Mouse (Mus musculus) T-helper 17 cell (primary cell): Measurements from ENCODE around the gene Arih1.

Experiments used
- in situ Hi-C, 2 experiments: fragments of 300-600 bp; cut with MboI, MseI; formaldehyde crosslinking; loops; 1 replicate in 1 of 2; 2 replicates in 1 of 2; pipeline ENCODE4 v1.15.1; 2025; ENCODE audit warnings: high pct_unique_total_duplicates in 2 of 2

Gene Arih1

DNA sequence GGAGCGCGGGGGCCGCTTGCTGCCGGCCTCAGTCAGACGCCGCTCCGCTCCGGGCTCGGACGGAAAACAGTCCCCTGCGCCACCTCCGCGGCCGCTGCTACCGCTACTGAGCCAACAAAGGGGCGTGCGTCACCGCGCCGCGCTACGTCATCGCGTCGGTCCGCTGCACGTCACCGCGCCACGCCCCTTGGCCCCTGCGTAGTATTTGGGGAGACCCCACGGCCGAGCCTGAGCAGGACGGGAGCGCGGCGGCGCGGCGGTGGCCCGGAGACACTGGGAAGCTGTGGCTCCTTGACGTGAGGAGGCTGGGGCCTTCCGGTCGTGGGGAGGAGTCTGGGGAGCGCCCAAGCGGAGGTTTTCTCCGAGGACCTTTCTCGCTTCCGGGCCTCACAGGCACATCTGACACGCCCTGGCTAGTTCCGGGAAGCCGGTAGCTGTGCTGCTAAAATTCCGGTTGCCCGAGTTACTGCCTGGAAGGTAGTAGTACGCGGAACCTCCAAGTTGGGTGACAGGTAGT lies at the start of gene Arih1:
Gene Arih1 (minus strand): TSS at position 70 of the 517 bp plus-strand sequence.
- in situ Hi-C loops, result loop anchor here in 1 of 2 experiments (25.0 kb wide), 1 partner anchor 1224 kb away; the partner anchor contains the start of gene Stoml1

DNA sequence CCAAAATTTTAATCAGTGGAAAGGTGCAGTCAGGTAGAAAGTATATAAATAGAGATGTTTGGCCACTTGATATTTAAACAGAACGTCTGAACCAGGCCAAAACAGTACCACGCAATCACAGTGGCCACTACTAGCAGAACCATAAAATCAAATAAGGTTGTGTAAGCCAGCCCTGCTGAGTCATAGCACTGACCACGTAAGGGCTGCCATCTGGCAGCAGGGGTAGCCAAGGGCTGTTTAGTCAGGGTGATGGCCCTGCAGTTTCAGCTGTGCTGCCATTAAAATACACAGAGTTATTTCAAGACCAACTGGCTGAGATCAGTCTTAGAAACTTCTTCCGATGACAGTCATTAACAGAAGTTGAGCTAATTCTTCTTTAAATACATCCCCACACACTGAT lies 47.5 kb upstream of the Arih1 start:
- in situ Hi-C loops, result loop anchor here in 1 of 2 experiments (10.0 kb wide), 1 partner anchor 459 kb away; no protein-coding TSS in a partner anchor

DNA sequence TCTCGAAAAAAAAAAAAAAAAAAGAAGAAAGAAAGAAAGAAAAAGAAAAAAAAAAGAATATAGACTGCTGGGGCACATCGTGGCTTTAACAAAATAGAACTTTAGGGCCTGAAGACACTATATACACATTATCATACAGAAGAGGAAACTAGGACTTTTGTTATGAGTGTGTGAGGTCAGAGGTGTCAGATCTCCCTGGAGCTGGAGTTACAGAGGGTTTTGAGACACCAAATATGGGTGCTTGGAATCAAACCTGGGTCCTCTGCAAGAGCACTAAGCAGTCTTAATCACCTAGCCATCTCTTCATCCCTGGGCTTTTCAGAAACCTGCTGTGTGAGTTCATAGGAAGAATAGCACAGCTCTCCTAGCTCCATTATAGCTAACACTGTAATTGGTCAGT lies 47.0 kb upstream of the Arih1 start:
- in situ Hi-C loops, result loop anchor here in 1 of 2 experiments (10.0 kb wide), 1 partner anchor 459 kb away; no protein-coding TSS in a partner anchor

DNA sequence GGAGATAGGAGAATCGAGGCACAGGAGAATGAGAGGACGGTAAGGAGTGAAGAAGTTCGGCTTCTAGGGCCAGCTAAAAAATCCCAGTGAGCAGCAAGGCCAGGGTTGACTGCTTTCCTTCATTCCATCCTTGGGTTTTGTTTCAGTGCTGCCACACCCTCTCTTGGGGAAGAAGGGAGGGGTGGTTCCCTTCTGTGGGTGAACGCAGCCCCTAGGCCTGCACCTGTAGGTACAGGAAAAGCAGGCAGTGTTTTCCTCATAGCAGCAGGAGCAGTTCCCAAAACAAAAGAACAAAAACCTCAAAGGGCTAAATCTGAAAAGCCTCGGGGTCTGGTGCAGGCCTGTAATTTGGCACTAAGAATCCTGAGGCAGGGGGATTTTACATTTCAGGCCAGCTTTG lies 45.2 kb upstream of the Arih1 start:
- in situ Hi-C loops, result loop anchor here in 1 of 2 experiments (10.0 kb wide), 1 partner anchor 457 kb away; no protein-coding TSS in a partner anchor

DNA sequence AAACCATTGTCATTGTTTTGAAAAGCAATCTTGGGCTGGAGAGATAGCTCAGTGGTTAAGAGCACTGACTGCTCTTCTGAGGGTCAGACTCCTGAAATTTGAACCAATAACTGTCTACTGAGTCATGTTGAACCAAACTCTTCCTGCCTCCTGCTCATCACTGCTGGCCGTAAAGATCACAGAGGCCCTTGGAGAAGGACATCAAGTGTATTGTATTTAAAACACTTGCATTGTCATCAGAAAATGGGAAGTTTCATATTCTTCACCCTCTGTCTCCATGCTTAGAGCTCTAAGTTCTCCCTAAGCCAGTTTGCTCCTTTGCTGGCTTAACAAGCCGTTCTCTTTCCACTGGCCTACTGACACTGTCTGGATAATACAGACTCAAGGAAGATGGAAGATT lies 41.9 kb upstream of the Arih1 start:
- in situ Hi-C loops, result no loop called here

DNA sequence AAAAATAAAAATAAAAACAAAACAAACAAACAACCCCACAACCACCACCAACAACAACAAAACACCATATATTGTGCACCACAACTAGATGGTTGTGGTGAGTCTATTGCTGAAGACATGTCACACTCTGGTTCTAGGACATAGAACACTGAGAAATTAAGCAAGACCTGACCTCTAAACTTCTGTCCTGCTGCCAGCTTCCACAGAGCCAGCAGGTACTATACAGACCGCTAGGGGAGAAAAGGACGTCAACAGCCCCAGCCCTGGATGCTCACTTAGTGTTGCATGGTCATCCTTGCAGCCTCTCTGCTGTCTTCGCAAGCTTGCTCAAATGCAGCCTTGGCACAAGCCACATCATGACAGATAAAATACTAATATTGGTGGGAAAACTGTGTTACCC lies 41.2 kb upstream of the Arih1 start:
- in situ Hi-C loops, result no loop called here

DNA sequence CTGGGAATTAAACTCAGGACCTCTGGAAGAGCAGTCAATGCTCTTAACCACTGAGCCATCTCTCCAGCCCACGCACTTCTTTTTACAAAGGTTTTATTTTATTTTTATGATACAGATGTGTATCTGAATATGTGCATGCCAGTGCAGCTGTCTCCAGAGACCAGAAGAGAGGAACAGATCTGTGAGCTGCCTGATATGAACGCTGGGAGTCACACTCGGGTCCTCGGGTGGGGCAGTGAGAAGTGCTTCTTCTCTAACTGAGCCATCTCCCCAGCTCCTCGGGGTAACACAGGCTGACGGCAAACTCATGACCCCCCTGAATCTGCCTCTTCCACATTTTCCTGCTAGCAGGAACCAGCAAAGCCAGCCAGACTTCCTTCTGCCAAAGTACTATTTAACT lies 40.3 kb upstream of the Arih1 start:
- in situ Hi-C loops, result no loop called here

DNA sequence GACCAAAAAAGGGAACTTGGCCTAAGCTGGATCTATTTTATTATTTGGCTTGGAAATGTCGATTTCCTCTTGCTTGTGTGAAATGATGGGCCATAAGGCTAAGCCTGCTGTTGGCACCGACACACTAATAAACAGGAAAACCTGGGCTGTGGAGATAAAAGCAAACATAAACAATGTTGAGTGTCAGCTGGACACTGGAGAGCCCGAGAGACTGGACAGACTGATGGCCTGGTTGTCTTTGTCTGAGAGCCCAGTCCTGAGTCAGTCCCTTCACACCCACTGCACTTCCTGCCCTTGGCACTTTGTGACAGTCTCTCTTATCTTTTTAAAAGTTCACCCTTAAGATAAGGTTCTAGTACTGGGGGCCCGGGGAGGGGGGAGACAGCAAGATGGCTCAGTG lies 36.5 kb upstream of the Arih1 start:
- in situ Hi-C loops, result no loop called here

DNA sequence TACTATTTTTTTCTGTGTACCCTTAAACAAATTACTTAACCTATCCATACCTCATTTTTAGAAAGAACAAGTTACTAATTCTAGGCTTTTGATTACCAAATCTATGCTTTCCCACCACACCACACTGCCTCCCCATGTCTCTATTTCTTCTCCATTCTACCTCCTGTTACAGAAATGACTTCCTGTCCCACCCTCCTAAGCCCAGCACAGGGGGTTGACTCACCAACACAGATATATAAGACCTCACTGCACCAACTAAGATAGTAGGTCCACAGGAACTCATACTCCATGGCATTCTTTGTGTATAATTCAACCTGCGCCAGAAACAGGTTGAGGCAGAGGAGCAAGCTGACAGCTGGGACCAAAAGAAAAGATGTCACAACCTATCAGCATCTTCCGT lies 33.0 kb upstream of the Arih1 start:
- in situ Hi-C loops, result no loop called here

DNA sequence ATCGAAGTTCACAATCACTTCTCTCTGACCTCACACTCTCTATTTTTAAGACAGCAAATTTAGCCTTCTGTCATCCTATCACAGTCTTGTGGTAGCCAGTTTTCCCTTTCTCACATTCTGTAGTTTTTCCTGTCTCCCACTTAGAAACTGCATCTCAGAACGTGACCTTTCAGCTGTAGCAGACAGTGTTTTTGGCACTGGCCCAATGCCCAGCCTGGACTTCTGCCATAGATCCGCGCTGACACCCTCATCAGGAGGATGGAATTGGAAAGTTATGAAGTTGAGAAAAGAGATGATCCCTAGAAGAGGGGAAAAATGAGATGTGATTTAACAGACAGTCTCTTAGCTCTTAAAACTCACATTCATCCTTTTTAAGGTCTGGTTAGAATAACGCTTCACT lies 32.6 kb upstream of the Arih1 start:
- in situ Hi-C loops, result no loop called here

DNA sequence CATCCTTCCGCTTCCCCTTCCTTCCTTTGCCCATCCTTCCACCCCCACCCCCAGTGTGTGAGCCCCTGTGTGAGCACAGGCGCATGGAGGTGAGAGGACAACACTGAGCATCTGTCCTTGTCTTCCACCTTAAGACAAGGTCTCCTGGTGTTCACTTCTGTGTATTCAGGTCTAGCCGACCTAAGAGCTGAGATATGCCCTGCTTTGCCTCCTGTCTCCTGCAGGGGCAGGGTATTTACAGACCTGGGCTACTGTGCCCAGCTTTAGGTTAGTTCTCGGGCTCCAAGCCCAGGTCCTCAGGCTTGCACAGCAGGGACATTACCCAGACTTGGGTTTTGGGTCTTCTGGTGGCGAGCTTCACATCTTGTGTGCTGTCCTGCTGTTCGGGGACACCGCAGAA lies 30.7 kb upstream of the Arih1 start:
- in situ Hi-C loops, result no loop called here

DNA sequence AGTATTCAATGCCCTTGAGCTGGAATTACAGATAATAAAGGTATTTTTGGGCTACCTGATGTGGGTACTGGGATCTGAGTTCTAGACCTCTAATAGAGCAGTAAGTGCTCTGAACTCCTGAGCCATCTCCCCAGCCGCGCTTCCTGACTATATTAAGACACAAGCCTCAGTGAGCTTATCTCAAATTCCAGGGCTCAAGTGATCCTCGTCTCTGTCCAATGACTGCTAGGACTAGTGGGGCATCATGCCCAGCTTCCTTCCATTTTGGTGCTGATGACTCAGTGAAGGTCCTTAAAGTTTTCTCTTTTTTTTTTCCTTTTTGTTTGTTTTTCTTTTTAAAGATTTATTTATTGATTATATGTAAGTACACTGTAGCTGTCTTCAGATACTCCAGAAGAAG lies 28.7 kb upstream of the Arih1 start:
- in situ Hi-C loops, result no loop called here

DNA sequence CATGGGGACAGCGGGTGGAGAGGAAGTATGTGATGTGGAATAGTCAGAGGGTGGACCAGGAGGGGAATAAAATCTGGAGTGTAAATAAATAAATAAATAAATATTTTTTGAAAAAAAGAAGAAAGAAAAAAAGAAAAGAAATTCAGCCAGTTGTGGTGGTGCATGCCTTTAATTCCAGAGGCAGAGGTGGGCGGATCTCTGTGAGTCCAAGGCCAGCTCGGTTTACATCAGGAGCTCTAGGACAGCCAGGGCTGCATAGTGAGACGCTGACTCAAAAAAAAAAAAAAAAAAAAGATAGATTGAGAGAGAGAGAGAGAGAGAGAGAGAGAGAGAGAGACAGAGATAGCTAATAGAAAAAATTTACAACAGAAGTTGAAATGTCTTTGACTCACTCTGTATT lies 26.0 kb upstream of the Arih1 start:
- in situ Hi-C loops, result no loop called here

DNA sequence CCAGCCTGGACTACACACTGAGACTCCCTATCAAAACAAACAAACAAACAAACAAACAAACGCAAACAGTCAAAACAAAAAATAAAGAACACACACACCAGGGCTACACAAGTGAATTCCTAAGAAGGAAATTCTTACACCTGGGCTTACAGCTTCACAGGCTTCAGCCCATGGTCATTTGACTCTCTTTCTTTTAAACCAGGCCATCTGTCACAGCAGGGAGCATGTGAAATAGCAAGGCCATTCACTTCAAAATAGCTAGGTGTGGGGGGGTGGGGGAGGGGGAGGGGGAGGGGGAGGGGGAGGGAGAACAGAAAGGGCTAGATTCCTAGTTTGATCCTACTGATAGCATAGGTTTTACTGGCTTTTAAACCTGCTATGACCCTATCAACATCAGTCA lies 21.7 kb upstream of the Arih1 start:
- in situ Hi-C loops, result no loop called here

DNA sequence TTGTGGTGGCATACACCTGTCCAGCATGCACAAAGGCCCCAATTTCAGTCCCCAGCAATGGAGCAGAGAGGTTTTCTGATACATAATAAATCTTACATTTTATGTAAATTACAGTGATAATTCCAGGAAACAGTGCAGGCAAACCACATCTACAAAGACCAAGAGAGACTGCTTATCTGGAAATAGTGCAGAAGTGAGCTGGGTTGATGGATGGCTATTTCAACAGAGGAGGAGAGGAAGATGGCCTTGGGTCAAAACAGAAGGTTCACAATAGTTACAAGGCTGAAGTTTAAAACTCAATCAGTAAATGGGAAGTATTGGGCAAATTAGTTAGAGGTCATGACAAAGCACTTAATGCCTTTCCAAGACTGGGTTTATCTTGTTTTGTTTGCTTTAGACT lies 913 bp upstream of the Arih1 start:
- in situ Hi-C loops, result loop anchor here in 1 of 2 experiments (25.0 kb wide), 1 partner anchor 1225 kb away; the partner anchor contains the start of gene Stoml1

DNA sequence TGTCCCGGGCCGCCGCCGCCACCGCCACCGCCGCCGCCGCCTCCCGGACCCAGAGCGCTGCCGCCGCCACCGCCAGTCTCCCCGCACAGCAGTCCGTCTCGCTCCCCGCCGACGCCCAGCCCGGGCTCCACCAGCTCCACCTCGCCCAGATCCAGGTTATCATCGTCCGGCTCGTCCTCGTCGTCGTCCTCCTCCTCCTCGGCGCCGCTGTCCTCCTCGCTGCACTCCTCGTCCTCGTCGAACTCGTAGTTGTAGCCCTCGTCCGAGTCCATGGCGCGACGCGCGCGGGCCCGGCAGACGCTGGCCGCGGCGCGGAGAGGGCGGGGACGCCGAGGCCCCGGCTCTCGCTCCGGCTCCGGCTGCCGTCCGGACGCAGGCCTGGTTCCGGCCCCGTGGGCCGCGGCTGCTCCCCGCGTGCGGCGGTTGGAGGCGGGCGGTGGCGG lies 321 bp downstream of the Arih1 start:
- in situ Hi-C loops, result loop anchor here in 1 of 2 experiments (25.0 kb wide), 1 partner anchor 1224 kb away; the partner anchor contains the start of gene Stoml1

DNA sequence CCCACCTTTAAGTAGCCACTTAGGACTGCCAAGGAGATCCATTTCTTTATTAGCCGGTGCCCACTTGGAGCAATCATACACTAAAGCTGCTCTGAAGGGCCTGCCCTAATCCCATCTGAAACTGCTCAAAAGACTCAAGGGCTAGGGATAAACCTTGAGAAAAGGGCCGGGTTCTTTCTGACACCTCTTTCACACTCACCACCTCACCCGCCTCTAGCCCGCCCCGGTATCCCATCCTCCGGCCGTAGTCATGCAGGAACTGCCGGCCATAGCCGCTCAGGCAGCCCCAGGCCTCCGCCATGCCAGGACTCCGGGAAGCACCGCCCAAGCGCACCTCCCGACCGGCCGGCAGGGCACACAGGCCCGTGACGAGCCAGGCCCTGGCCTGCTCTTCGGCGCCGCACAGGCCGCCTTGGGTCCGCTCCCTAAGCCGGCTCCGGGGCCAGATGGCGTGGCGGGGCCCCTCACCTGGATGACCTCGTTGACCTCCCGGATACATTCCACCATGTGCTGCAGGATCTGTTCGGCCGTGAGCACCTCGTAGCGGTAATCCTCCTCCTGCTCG lies 825 bp downstream of the Arih1 start:
- in situ Hi-C loops, result loop anchor here in 1 of 2 experiments (25.0 kb wide), 1 partner anchor 1223 kb away; the partner anchor contains the start of gene Stoml1

DNA sequence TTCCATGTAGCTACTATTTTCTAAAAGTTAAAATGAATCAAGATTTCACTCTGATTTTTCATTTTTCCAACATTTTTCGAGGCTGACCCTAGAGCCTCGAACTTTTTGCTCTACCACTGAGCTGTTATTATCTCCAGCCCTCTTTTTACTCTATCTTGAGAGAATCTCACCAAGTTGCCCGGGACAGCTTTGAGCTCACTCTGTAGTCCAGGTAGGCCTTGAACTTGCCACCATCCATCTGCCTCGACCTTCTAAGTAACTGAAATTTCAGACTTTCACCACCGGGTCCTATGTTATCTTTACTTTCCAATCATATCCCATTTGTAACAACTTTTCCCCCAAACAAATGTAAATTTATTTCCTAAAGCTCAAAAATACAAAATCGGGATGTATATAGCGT lies 1.7 kb downstream of the Arih1 start:
- in situ Hi-C loops, result loop anchor here in 1 of 2 experiments (25.0 kb wide), 1 partner anchor 1222 kb away; the partner anchor contains the start of gene Stoml1

DNA sequence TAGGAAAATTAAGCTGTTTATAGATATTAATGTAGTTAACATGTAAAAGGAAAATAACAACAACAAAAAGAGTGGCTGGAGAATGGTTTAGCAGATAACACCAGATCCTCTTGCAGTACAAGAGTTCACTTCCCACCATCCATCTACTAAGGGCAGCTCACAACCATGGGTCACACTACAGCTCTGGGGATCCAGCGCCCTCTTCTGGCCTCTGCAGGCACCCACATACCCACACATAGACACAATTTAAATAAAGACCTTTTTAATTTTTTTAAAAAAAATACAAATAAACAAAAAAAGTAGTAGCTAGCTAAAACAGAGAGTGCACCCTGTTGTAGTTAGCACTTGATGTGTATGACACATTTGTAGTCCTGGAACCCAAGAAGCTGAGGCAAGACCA lies 4.0 kb downstream of the Arih1 start:
- in situ Hi-C loops, result loop anchor here in 1 of 2 experiments (25.0 kb wide), 1 partner anchor 1220 kb away; the partner anchor contains the start of gene Stoml1

DNA sequence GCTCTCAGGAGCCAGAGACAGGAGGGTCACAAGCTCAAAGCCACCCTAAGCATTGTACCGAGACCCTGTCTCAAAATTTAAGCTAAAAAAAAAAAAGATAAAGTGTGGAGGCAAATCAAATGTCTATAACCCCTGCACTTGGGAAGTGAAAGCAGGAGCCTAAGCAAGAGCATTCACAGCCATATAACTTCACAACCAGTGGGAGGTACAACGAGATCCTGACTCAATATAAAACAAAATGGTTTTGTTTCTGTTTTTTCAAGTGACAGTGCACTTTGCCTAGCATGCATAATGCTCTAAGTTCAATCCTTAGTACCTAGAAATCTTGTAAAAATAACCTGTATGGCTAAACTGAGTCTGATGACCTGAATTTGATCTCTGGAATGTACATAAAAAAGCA lies 9.8 kb downstream of the Arih1 start:
- in situ Hi-C loops, result loop anchor here (5.0 to 25.0 kb wide), 4 partner anchors 134 to 1832 kb away; partner anchors contain the start of gene Stoml1 (in 1 of the 2)

DNA sequence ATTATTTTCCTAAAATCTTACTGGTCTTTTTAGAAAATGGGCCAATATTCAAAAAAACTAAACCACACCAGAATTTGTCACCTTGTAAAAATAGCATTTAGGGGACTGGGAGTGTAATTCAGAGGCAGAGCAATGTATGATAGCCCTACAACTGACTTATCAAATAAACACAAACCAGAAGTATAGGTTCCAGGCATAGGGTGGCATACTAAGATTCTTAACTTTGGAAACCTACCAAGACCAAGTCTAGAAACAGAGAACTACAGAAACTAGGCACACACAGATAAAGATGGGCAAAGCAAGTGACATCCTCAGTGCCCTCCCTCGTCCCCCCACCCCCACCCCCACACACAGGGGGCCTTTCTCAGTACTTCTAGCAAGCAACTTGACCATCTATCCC lies 11.6 kb downstream of the Arih1 start:
- in situ Hi-C loops, result loop anchor here (5.0 to 25.0 kb wide), 4 partner anchors 133 to 1830 kb away; partner anchors contain the start of gene Stoml1 (in 1 of the 2)

DNA sequence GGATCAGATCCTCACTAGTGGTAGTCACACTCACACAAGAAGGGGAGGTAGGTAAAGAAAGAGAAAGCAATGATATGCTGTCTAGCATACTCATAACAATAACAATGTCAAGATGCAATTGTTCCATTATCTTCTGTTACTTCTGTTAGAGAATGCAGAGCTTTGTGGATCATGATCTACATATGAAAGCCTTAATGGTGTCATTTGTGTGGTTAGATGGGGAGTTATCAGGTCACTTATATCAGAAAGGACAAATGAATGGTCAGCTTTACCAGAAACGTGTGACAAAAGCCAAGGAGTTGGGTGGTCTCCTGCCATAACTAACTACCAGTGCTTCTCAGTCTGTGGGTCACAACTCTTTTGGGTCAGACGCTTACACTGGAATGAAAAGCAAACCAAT lies 13.2 kb downstream of the Arih1 start:
- in situ Hi-C loops, result loop anchor here (10.0 kb wide), 2 partner anchors 1608 to 1828 kb away; no protein-coding TSS in a partner anchor

DNA sequence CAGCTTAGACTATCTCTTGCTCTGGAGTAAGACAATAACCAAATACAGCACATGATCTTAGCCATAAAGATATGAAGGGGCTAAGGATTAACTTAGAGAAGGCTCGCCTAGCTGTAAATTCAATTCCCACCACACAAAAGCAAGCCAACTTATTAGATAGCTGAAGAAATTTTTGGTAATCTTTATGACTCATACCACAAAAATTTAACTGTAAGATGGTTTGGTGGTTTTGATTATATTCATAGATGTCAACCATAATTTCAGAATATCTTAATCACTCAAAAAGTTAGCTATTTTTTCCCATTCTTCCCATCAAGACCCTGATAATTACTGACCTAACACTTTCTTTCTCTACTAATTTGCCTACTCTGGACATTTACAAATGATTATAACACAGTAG lies 17.0 kb downstream of the Arih1 start:
- in situ Hi-C loops, result no loop called here
